Mouse (Mus musculus) adrenal gland, postnatal 4 days (tissue): ENCODE results near the gene Npb. TPM values are rescaled to one million over a fixed set of nuclear protein-coding genes. Genes with fewer than 3 reads are reported as not detected.
"Not testable (repeated sequence)": the region's sequence is repeated elsewhere in the genome, so short reads cannot be mapped to it uniquely, and the experiment has no call there.

Experiments used
- DNase-seq, 2 experiments: peaks; one replicate each; pipeline ENCODE4 v3.0.0; 2021 to 2022; ENCODE audit warnings: low spot score in 2 of 2, mixed read lengths in 2 of 2
- total RNA-seq, 2 experiments: library from RNA; stranded (reverse); gene quantifications; 2 replicates each; pipeline ENCODE4 v1.2.3; 2021

The Npb gene
- total RNA-seq, 2 experiments from 2014 or later: 2.4 to 5.4 TPM

DNA sequence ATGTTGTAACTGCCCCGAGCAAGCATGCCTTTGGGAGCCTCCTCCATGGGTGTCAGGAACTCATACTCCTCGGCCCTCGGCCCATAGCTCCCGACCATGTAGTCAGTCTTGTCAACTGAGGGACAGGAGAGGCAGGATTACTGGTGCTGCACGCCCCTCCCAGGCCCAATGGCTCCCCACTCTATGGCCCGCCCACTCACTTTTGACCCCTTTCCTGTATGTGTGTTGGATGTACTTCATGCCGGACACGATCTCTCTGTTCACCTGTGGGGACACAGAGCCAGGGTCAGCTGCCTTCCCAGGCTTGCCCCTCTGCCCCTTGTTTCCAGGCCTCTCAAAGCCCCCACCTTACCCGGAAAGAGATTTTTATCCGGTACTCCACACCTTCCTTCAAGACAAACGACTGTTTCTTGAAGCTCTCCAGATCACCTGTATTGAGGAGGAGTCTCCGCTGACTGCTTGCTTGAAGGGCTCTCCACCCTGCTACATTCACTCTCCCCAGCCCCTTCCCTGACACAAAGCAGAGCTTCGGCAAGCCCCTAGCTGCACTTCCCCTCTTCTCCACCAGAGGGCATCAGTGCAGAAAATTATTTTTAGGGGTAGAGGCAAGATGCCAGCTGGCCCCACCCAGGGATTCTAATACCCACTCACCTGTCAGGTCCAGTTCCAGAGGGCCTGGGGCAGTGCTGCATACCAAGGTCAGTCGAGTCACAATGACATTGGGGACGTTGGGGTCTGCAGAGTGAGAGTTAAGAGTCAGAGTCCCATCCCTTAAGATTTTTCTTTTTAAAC, 28.8 kb upstream of the Npb start:
- DNase-seq: peak in 1 of 2 experiments; percentile 54

DNA sequence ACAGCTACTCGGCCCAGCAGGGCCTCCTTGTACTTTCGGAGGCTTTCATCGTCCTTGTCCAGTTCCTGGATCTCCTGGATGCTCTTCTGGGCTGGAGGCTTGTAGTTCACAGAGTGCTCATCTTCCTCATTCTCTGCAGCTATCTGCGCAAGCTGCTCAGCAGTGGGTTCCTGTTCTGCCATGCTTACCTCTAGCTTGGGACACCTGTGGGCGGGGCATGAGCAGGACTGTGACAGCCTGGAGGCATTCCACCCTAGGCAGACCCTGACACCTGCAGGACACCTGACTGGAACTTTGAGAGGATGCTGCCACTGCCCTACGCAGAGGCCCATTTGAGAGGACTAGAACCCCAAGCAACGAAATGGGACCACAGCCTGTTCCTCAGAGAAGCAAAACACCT, 28.1 kb upstream of the Npb start:
- DNase-seq: no peak

DNA sequence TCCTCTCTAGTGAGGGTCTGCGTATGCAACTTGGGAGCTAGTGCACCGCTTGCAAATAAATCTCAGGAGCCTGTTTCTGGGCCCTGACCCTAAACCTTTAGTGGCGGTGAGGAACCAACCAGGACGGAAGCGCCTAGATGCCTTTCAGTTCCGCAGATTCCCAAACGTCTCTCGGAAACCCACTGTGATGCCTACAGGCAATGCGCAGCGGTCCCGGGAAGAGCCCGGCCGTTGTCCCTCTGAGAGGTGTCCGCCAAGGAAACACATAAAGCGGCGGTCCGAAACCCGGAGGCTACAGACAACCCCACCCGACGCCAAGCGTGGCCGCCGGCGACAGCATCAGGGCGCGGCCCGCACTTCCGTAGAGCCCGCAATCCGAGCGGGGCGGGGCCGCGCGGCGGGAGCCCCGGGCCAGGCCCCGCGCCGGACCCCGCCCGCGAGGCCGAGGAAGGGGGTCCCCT, 27.4 kb upstream of the Npb start:
- no peak for DNase-seq

DNA sequence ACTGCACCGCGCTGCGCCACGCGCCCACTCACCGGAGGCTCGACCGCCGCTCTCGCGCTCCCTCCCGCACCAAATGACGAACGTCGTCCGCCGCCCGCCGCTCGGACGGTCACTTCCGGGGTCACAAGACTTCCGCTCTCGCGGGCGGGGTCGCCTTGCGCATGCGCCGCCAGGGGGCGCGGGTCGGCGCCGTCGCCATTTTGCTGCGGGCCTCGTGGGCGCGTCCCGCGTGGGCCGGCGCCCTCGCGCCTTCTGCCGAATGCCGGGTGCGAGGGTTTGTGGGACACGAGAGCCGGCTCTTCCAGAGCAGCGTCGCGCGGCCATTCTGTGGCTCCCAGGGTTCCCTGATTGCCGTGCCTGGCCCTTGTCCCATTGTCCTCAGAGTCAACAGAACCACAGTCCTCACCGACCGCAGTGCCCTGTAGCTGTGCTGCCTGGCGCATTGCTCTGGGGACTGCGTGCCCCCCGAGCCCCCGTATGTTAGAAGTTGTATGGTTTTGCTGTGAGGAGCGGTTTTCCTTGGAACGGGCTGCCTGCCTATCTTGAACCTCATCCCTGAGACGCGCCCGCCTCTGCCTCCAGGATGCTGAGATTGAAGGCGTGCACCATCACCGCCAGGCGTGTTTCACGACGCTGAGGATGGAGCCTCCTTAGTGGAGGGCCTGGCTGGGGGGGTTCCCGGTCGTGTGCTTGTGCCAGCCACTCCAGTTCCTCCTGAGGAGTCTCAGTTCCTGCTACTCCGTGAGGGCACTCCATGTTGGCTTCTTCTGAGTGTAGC, 26.6 kb upstream of the Npb start, which contains the start of gene Arhgdia:
Gene Arhgdia (minus strand): TSS at position 135 of the 778 bp plus-strand sequence.
- DNase-seq: peak; percentile 80 to 83

DNA sequence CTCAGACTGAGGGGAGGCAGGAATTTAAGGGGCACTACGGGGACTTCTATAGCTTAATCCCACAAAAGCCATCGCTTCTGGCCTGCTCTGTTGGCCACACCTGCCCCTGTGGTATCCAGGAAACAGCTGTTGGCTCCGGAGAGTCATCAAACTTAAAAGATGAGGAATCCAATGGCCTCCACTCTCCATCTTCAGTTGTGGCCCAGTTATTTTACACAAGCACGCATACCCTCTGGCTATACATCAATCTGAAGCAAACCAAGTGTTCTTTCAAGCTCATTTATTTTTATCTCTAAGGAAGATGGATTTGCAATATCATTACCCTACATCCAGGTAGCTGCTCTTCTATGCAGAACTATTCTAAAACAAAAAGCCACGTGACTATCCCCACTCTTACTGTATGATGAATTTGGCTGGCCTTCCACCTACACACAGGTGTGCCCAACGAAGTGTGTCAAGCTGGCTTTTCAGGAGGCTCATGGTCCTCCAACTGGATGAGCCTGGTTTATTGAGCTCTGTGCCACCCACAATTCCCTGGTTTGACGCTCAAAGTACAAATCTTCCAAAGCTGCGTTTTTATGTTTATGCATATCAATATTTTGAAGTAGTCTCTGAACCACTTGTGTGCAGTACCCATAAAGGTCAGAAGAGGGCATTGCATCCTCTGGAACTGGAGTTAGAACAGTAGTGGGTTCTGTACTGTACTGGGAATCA, 25.9 kb upstream of the Npb start:
- DNase-seq: no peak

DNA sequence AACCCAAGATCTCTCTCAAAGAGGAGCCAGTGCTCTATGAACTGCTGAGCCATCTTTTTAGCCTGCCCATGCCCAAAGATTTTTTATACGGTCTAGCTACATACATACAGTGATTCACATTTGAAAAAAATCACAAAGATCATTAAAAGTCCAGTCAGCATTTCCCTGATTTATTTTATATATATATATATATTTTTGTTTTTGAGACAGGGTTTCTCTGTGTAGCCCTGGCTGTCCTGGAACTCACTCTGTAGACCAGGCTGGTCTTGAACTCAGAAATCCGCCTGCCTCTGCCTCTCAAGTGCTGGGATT, 25.3 kb upstream of the Npb start:
- not testable (repeated sequence) for DNase-seq

DNA sequence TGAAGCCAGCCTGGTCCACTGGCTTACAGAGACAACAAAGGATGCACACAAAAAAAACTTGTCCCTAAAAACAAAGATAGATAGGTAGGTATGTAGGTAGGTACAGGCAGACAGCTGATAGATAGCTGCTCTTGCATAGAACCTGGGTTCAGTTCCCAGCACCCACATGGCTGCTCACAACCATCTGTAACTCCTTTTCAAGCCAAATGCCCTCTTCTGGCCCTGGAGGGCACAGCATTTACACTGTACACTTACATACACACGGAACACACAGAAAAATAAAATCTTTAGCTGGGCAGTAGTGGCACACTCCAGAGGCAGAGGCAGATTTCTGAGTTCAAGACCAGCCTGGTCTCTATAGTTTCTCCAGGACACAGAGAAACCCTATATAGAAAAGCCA, 24.3 kb upstream of the Npb start:
- DNase-seq: no peak

DNA sequence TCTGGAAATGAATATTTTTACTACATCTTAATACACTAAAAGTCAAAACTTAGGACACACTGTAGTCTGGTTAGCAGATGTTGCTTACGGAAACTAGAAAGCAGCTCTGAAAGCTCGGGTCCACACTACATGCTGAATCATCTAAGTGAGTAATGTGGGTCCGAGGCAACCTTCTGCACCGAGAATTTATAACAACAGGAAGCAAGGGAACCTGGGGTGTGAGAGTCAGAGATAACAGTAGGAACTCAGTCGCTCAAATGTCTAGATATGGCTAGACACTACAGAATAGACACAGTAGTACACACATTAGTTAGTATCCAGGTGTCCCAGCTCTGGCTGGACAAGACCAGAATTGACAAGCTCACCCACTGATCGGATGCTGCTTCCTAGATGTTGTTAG, 19.7 kb upstream of the Npb start:
- no peak for DNase-seq

DNA sequence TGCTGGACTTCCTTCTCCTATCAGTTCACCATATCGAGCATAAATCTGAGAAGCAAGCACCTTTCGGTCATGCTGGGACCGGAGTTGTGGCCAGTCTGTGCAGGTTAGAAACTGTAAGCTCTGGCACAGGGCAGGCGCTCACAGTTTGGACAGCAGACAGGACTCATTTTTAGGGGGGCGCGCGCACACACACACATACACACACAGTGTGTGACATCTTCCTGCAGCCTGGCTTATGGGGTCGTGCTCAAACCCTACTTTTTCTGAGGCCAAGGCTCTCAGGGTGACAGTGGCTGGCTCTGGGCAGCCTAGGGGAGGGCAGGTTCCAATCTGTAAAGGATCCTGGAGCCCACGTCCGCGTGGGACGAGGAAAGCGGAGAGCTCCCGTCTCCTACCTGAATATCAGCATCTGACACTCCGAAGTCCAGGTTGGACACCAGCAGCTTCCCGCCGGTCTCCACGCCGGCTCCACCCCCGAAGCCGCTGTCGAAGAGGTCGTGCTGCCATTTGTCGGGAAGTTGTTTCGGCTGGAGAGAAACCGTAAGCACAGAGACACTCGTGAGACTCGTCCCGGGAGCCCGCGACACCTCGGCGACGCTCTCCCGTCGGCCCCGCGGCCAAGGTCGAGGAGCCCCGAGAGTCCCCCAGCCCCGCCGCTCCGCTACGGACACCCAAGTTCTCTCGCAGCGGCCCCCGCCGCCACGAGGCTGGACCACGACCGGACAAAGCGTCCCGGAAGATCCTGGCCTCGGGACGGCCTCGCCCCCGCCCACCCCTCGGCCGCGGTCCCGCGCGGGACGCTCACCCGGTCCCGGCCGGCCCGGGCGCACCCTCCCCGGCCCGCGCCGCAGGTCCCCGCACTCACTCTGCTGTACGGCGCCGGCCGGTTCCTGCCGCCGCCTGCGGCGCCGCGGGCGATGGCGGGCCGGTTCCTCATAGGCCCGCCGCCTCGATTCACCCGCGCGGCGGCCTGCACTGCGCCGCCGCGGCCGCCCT, 10.7 kb upstream of the Npb start:
- no peak for DNase-seq

DNA sequence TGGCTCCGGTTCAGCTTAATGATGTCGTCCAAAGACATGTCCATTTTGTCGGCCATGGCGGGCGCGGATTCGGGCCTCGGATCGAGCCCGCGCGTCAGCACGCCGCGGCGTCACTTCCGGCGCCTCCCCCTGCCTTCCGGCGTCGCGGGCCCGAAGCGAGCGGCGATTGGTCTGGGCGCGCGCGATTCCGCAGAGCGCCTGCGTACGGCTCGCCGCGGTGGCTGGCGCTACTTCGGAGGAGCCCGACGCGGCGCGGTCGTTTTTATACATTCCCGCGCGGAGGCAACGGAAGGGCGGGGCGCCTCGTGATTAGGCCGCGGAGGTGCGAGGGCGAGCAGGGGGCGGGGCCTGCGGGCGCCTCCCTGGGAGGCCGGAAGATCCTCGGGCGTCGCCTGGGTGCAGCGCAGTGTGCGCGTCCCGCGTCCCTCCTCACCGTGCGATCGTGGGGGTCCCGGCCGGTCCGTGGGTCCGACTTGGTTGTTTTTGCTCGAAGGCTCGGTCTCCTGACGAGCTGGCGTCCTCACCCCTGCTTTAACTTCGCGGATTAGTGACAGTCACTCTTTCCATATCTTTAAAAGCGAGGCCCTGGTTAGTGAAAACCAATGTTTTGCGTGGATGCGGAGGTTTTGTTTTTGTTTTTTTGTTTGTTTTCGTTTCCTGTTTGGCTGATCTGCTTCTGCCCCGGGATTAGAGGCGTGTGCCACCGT, 9.8 kb upstream of the Npb start, which contains the start of the genes Alyref and Anapc11:
Gene Alyref (minus strand): TSS at position 83 of the 707 bp plus-strand sequence.
Gene Anapc11 (plus strand): TSS at position 139 of the 707 bp plus-strand sequence.
- peak; percentile 87 to 95 for DNase-seq

DNA sequence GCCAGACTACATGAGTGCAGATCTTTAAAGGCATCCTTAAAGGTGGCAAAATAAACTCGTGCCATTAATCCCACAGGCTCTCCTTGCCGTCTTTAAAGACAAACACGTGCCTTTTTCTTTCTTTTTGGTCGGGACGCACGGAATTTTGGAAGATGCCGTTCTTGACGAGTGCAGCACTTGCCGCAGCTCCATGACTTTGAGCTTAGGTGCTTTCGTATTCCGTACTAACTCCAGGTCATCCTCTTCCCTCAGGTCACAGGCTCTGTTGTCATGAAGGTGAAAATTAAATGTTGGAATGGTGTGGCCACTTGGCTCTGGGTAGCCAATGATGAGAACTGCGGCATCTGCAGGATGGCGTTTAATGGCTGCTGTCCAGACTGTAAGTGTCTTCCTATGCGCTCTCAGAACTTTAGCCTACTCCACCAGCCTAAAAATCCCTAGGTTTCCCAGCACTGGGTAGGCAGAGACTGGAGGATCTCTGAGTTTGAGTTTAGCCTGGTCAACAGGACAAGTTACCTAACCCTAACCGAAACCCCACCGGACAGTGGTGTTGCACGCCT, 9.2 kb upstream of the Npb start:
- DNase-seq: no peak

DNA sequence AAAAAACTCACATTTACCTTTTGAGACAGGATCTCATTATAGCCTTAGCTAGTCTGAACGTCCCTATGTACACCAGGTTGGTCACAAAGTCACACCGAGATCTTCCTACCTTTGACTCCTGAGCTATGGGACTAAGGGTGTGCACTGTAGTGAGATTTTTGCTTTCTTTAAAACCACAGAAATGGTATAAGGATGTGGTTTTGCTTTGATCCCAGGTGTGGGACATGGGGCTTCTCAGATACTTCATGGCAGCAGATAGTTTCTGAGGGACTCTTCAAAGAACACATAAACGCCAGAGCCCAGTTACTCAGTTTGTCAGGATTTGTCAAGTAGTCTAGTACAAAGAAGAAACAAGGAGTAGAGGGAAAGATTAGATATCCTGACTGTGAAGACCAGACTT, 7.6 kb upstream of the Npb start:
- DNase-seq: no peak

DNA sequence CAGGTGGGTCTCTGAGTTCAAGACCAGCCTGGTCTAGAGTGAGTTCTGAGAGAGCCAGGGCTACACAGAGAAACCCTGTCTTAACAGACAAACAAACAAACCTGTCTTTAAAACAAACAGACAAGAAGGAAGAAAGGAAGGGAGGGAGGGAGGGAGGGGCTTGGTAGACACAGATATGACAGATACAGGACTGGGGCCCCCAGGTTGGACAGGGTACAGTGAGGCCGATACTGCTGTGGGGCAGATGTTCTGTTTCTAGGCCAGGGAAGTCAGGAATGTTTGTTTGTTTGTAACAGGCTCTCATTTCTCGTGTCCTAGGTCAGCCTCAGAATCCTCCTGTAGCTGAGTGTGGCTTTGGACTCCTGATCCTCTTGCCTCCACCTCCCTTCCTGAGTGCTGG, 4.7 kb upstream of the Npb start:
- DNase-seq: no peak

DNA sequence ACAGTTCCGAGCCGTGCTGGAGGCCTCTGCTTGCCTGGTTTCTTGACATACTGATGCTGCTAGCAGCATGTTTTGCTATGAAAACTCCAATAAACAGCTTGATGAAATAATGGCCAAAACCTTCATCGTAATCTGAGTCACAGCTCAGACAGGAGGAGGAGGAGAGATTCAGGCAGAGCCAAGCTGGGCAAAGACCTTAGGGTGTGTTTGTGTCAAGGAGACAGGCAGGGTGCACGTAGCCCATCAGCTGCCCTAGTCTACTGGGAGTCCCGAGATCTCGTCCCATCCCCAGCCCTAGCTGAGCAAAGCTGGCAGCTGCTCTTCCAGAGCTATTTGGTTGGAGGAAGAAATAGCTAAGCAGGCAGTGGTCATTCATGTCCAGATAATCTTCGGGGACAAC, 2.6 kb upstream of the Npb start:
- DNase-seq: no peak

DNA sequence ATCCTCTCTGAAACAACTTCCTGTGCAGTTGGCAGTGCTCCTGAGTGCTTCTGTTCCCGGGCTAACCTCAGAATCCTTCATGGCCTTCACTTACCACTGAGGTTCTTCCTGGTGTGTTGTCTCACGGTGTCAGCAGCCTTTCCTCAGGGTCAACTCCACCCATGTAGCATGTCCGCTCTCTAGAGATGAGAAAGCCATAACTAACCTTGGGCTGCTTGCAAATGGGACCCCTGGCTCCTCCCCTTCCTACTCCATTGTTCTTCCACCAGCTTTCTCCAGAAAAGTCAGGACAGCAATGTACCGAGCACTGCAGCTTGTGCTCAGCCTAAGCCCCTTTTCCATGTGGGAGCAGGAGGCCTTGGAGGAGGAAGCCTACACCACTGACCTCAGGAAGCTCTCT, 1.5 kb upstream of the Npb start:
- no peak for DNase-seq

DNA sequence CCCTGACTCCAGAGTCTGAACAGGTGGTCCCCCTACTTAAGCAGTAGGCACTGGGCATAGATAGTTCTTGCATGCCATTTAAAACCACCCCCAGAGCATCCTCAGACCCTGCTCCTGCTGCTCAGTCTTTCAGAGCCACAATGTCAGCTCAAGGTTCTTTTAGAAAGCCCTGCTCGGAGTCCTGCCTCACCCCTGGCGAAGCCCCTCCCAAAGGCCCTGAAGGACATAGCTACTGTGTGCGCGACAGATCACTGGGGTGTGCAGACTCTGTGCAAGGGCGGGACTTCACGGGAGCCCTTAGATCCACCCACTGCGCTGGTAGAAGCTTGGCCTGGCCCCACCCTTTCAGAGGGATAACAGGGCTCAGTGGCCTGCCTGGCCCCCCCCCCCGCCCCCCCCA, 973 bp downstream of the Npb start:
- DNase-seq: no peak

DNA sequence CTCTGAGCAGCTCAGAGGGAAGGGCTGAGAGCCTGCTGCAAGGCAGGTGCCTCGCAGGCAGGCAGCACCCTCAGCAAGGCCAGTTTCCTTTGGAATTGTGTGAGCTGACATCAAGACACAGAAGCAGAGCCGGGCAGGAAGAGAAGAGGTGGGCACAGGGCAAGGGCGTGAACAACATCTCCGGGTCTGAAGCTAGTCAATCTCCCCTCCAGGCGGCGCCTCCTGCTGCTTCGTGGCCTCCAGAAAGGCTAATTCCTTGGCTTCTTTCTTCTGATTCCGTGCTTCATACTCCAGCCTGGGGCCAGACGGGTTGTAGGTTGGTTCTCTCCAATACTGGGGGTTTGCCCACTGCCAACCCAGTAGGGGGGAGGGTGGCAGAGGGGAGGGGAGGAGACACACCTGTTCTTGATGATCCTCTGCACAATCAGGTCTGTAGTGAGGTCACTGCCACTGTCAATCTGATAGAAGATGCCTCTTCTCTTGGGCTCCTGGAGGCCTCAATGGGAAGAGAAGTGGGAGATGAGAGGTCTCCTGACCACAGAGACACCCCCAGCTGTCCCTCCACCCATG, 2.3 kb downstream of the Npb start:
- DNase-seq: no peak

DNA sequence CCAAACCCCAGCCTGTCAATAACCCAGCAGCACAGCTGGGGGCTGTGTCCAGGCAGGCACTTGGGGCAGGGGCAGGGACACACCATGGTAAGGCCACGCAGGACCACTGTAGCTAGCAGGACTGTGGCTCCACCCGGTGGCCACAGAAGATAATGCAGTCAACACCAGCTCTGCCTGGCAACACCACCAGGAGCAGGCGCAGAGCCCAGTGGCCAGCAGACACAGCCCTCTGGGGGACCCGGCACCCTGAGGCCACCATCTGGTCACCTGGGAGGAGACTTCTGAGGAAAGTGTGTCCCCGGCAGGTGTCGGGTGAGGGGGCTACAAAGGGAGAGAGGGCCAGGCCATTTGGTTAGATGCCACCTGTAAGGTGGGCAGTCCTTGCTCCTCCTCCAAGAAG, 4.5 kb downstream of the Npb start:
- DNase-seq: no peak

DNA sequence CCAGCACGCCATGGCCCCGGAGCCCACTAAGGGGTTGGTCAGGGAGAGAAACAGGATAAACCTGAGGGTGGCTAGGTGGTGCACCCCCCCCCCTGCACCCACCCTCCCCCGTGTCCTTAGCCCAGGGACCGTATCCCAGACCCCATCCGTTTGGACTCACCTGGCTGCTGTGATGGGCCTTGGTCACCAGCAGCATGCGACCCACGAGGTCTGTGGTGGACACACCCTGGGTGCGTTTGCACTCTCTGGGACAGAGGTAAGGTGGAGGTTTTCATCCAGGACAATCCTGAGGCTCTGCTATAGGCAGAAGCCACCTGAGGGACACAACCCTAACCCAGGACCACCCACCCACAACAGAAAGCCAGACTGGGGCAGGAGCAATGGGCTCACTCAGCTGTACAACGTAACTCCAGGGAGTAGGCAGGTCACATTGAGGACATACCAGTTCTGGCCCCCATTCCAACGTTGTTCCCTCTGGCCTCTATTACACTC, 5.2 kb downstream of the Npb start:
- DNase-seq: no peak
